Mouse (Mus musculus) G1E-ER4 (cell line): ENCODE data around the gene Cttn. TPM values are rescaled to one million over a fixed set of nuclear protein-coding genes. Genes with fewer than 3 reads are reported as not detected.

Source experiments
- GATA1 ChIP-seq: IDR thresholded peaks from one replicate; pipeline ENCODE4 v1.8.0; 2012; ENCODE audit warnings: low read length, inconsistent platforms
- polyA plus RNA-seq: library from polyadenylated mRNA; stranded (reverse); fragments of >175 nt; gene quantifications from 2 replicates; pipeline ENCODE4 v1.2.3, GENCODE M21; 2012

Cttn gene
- polyA plus RNA-seq, 1 experiment, result 385 TPM

- no peak for TF ChIP-seq GATA1
Observed at GRCm38 (mm10) chr7:144420552-144420951, 50.3 kb downstream of the Cttn start.

- TF ChIP-seq GATA1, result no peak
Observed at GRCm38 (mm10) chr7:144417644-144418343, 53.0 kb downstream of the Cttn start.

DNA sequence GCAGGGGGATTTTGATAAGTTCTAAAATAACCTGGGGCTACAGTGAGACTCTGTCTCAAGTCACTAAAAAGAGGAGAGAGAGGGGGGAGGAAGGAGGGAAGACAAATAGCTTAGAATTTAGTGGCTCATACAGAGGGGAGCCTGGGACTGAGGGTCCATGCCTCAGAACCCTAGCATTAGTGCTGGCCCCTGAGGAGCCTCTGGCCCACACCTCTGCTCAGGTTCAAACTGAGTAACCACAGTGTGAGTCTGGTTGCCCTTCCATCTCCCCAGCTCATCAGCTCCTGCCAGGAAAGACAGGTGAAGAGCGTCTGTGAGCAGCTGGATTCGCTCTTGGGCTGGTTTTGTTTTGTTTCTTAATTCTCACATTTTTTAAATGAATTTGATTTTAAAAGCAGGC, 53.6 kb downstream of the Cttn start:
- no peak for TF ChIP-seq GATA1

DNA sequence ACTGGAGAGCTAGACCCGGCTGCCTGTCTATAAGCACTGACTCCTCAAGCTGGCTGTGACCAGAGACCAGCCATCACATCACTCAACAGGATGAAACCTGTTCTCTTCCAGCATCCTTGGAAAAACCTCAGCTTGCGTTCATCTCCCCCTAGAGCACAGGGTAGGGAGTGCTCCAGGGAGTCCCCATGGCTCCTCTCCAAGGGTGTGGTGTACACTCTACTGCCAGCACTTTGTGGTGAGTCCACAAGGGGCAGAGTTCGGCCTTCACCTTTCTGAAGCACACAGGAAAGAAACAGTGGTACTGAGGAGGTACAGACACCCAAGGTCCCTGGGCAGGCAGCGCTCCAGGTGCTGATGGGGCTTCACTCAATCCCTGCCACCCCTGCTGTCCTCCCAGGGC, 55.0 kb downstream of the Cttn start:
- TF ChIP-seq GATA1, result no peak

DNA sequence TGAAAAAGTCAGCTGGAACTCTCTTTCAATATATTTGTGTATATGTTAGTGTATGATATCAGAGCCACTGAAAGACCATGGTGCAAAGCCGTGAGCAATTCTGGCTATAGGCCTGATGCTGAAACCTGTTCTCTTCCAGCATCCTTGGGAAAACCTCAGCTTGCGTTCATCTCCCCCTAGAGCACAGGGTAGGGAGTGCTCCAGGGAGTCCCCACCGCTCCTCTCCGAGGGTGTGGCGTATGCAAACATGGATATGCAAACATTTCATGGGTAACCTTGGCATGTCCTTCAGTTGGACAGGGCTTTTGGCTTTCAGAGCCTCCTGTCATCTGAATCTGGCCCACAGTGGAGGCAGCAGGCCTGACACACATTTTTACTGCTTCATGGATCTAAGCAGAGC, 56.2 kb downstream of the Cttn start:
- TF ChIP-seq GATA1, result no peak

DNA sequence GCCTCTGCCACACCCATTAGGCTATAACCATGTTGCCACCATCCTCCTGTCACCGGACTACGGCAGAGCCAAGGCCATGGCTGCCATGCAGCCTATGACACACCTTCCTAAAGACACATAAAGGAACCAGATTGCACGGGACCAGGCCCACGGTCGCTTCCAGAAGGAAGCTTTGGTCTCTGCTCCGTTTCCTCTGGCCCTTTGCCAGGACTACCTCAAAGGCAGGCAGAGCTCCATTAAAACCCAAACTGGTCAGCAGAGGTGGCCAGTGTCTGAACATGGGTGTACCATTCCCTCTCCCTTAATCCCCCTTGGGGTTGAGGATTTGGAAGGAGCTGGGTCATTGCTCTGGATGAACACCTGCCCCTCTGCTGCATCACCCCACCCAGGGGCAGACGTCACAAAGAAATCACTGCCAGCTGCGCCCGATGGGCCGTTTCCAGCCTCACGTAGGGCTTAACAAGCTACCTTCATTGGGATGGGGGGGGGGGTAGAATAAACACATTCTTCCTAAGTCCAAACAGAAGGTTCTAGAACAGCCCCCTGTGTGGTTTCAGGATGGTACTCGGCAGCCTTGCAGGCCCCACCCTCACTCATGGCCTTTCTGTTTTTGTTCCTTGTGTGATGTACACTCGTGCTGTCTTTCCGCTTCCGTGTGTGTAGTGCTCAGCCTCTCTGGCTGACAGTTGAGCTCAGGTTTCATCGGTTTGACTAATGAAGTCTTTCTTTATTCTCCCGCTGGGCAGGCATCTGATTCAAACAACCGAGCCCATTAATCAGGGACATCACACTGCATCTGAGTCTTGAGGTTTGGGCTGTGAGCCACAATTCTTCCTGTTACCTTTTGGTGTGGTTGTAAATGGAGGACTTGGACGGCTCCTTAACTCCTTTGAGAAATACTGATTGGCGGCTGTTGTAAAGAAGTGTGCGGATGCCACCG, 58.6 kb downstream of the Cttn start:
- TF ChIP-seq GATA1, result no peak

DNA sequence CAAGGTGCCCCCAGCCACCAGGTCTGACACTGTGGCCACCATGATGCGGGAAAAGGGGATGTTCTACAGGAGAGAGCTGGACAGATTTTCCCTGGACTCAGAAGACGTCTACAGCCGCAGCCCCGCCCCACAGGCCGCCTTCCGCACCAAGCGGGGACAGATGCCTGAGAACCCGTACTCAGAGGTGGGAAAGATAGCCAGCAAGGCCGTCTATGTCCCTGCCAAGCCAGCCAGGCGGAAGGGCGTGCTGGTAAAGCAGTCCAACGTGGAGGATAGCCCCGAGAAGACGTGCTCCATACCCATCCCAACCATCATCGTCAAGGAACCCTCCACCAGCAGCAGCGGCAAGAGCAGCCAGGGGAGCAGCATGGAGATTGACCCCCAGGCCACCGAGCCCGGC, 61.1 kb downstream of the Cttn start:
- TF ChIP-seq GATA1, result no peak

DNA sequence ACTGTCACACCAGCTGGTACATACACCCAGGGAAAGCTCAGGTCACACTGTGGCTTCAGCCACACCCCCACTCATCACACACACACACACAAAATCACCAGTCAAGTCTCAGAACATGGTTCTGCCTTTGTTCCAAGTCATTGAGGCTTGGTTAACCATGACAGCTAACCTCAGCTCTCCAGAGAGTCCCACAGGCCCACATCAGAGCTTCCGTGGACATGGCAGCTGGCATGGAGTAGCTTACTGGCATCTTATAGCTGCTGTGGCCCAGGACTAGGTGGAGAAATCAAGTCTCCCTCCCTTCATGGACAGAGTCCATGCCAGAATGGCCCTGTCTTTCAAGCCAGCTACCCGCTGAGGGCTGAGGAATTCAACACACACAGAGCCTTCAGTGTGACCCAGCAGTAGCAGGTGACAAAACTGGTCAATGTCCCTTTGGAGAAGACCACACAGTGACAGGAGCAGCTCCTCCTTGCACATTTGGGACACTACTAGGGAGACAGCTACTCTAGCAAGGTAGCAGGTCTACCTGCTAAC, 62.3 kb downstream of the Cttn start:
- TF ChIP-seq GATA1, result no peak

DNA sequence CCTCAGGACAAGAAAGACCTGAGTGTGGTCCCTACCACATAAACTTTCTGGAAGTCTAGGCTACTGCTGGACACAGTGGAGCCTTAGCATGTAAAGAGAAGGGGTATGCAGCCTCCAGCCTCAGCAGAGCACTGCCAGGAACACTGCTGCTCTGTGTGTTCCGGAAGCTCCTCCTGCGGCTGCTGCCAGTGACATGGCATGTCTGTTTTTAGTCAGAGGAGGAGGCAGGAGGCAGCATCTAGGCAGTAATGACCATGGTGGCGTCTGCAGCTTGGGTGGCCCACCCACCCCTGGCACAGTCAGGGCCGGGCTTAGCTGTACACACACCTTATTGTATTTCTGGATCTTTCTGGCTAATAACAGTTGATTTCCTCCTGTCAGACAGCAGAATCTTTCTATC, 63.1 kb downstream of the Cttn start:
- TF ChIP-seq GATA1, result no peak

- TF ChIP-seq GATA1, result no peak
Observed at GRCm38 (mm10) chr7:144402492-144402891, 68.3 kb downstream of the Cttn start.

- no peak for TF ChIP-seq GATA1
Observed at GRCm38 (mm10) chr7:144391727-144392126, 79.1 kb downstream of the Cttn start.

DNA sequence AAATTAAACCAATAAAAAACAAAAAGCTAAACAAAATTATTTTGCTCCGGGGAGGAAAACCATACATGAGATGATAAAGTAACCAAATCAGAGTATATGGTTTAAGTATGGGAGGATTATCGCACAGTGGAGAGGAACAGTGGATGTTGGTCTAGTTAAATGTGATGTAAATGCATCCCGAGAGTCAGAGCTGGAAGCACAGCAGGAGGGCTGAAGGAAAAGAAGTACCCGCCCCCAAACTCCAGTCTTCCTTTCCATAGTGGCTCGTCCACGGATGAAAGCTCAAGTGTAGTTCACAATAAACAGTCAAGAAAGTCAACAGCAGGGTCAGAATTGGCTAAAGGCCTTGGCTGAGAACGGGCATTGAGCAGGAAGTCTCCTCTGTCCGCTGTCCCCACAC, 80.1 kb downstream of the Cttn start:
- TF ChIP-seq GATA1, result no peak

DNA sequence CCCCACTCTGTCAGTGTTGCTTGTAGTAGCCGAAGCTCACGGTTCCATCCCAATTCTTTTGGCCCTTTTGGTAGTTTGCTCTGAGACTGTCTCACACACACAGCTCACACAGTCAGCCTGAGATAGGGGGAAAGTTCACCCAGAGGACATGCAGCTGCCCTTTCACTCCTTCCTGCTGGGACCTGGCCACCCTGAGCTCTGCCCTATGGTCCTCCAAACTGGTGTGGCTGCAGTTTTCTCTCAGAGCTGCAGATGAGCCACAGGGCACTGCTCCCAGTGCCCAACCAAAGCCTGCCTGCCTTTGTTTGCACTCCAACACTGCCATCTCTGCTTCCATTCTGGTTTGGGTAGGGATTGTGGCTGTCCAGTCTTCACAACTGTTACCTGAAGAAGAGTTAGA, 81.1 kb downstream of the Cttn start:
- TF ChIP-seq GATA1, result no peak

- TF ChIP-seq GATA1, result no peak
Observed at GRCm38 (mm10) chr7:144387537-144387936, 83.3 kb downstream of the Cttn start.

Other genes starting within 250 kb of the Cttn start
- 80.6 and 94.0 TPM in 2 replicates for gene Ppfia1, start 82.7 kb upstream of the Cttn start, polyA plus RNA-seq
- 6.0 and 6.4 TPM in 2 replicates for gene Fadd, start 111.5 kb upstream of the Cttn start, polyA plus RNA-seq